Mouse (Mus musculus): Measurements from ENCODE around the gene Nsun4. TPM values are rescaled to one million over a fixed set of nuclear protein-coding genes. Genes with fewer than 3 reads are reported as not detected.

Gene Nsun4
- polyA plus RNA-seq, 2 experiments from 2014 or later = 21.7 to 26.9 TPM

- no peak for ATAC-seq
Observed at GRCm38 (mm10) chr4:116047681-116048080, 6.0 kb downstream of the Nsun4 start.

- no peak for ATAC-seq
Observed at GRCm38 (mm10) chr4:116046604-116047003, 7.1 kb downstream of the Nsun4 start.

GRCm38 (mm10) chr4:116042186-116042585 is 11.5 kb downstream of the Nsun4 start:
- ATAC-seq = no peak

- ATAC-seq = no peak
Observed at GRCm38 (mm10) chr4:116040466-116040865, 13.2 kb downstream of the Nsun4 start.

GRCm38 (mm10) chr4:116033374-116033773 is 20.3 kb downstream of the Nsun4 start:
- ATAC-seq = no peak

- no peak for ATAC-seq
Observed at GRCm38 (mm10) chr4:116032906-116033305, 20.8 kb downstream of the Nsun4 start.

- ATAC-seq = peak; percentile 36
Observed at GRCm38 (mm10) chr4:116017902-116018746, 35.6 kb downstream of the Nsun4 start, which contains the start of gene Faah. Gene Faah (minus strand): TSS chr4:116017926.

GRCm38 (mm10) chr4:116017300-116017901 is 36.3 kb downstream of the Nsun4 start:
- ATAC-seq = peak; percentile 54

GRCm38 (mm10) chr4:116016862-116017299 is 36.8 kb downstream of the Nsun4 start:
- no peak for ATAC-seq

- ATAC-seq = no peak
Observed at GRCm38 (mm10) chr4:116016396-116016795, 37.3 kb downstream of the Nsun4 start.

- no peak for ATAC-seq
Observed at GRCm38 (mm10) chr4:116015996-116016395, 37.7 kb downstream of the Nsun4 start.

GRCm38 (mm10) chr4:116015502-116015901 is 38.2 kb downstream of the Nsun4 start:
- ATAC-seq = peak; percentile 75

- ATAC-seq = peak; percentile 82
Observed at GRCm38 (mm10) chr4:116010186-116010585, 43.5 kb downstream of the Nsun4 start.

- ATAC-seq = no peak
Observed at GRCm38 (mm10) chr4:116001206-116001605, 52.5 kb downstream of the Nsun4 start.

- no peak for ATAC-seq
Observed at GRCm38 (mm10) chr4:116000671-116001070, 53.0 kb downstream of the Nsun4 start.

- no peak for ATAC-seq
Observed at GRCm38 (mm10) chr4:115996729-115997128, 56.9 kb downstream of the Nsun4 start.

- ATAC-seq = no peak
Observed at GRCm38 (mm10) chr4:115995376-115995730, 58.3 kb downstream of the Nsun4 start.

- ATAC-seq = no peak
Observed at GRCm38 (mm10) chr4:115994662-115995375, 58.9 kb downstream of the Nsun4 start.

- no peak for ATAC-seq
Observed at GRCm38 (mm10) chr4:115989382-115989781, 64.3 kb downstream of the Nsun4 start.

GRCm38 (mm10) chr4:115987858-115988530 is 65.7 kb downstream of the Nsun4 start:
- no peak for ATAC-seq

GRCm38 (mm10) chr4:115987436-115987835 is 66.2 kb downstream of the Nsun4 start:
- ATAC-seq = no peak

- ATAC-seq = no peak
Observed at GRCm38 (mm10) chr4:115984967-115985366, 68.7 kb downstream of the Nsun4 start.

- ATAC-seq = peak; percentile 60
Observed at GRCm38 (mm10) chr4:115984111-115984510, 69.6 kb downstream of the Nsun4 start.
